Mouse (Mus musculus): ENCODE measurements around the gene Dusp10.

Dusp10 gene

GRCm38 (mm10) chr1:184060828-184061734, 48.0 kb downstream of the Dusp10 start:
- no peak for TF ChIP-seq GATA4 (IDR thresholded peaks at IDR 0.05; ENCODE audit: insufficient replicate concordance, low read length)

DNA sequence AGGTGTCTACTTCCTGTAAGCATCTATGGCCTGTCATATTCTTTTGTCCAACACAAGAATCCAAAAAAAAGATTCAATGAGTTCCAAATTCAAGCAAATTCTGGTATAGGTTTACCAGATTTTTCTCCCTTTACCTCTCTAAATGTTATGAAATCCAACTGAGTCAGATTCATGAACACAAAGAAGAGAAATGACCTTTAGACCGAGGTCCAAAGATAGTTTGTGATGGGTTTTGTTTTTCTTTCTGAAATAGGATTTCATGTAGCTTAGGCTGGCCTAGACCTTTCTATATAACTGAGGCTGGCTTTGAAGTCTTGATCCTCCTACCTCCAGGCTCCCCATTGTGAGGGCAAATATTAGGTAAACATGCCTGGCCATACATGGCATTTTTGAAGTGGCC, 48.8 kb downstream of the Dusp10 start:
- no peak for TF ChIP-seq GATA4 (IDR thresholded peaks at IDR 0.05; ENCODE audit: insufficient replicate concordance, low read length)

DNA sequence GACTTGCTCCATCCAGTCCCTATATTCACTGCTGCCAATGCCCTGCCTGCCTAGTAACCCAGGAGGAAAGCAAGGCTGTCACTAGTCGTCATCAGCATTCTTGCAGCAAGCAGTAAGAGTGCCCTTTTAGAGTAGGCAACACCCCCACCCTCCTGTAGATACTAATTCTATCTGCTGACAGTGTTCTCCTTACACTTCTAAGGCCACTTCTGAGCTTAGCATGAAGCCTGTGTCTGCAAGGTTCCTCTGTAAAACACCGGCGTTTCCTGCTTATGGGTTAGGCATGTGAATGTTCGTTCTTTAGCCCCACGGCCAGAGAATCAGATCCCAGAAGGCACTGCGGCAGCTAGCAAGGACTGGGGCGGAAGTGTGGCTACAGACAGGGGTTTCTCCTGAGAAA, 51.2 kb downstream of the Dusp10 start:
- TF ChIP-seq GATA4 (IDR thresholded peaks at IDR 0.05; ENCODE audit: insufficient replicate concordance, low read length): no peak

- no peak for TF ChIP-seq GATA4 (IDR thresholded peaks at IDR 0.05; ENCODE audit: insufficient replicate concordance, low read length)
These were observed 52.7 kb downstream of the Dusp10 start for GRCm38 (mm10) chr1:184065589-184066361.

GRCm38 (mm10) chr1:184066460-184067287, 53.6 kb downstream of the Dusp10 start:
- TF ChIP-seq GATA4 (IDR thresholded peaks at IDR 0.05; ENCODE audit: insufficient replicate concordance, low read length): no peak

DNA sequence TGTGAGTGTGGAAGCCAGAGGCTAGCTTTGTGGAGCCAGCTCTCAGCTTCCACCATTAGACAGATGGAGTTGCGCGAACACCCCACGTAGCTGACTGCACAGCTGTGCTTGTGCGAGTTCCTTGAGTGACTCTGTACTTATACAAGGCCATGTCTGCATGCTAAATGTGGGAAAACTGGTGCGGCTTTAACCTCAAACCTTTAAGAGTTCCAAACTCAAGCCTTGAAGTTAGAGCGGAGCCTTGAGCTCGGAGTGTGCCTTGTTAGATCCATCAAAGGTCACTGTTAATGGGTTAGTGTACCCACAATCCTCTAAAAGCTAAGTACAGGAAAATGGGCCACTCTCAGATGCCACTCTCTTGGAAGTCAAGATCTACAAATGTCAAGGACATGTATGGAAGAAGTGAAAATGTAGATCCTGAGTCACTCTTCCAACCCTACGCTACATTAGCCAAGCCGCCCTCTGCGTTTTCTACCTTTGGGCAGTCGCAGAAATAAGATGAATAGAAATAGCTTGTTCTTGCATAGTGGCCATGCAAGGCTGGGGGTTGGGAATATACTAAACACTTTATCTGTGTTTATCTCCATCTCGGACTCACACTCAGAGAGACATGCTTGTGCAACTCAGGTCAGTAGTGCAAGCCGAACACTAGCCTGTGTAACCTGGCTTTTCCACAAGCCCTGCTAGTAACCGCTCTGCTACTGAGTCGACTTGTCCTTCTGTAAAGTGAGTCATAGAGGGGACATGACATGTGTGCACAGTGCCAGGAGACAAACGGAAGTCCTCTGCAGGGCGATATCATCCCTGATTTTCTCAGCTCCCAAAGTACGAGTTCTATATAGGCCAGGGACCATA, 54.8 kb downstream of the Dusp10 start:
- no peak for TF ChIP-seq GATA4 (IDR thresholded peaks at IDR 0.05; ENCODE audit: insufficient replicate concordance, low read length)

DNA sequence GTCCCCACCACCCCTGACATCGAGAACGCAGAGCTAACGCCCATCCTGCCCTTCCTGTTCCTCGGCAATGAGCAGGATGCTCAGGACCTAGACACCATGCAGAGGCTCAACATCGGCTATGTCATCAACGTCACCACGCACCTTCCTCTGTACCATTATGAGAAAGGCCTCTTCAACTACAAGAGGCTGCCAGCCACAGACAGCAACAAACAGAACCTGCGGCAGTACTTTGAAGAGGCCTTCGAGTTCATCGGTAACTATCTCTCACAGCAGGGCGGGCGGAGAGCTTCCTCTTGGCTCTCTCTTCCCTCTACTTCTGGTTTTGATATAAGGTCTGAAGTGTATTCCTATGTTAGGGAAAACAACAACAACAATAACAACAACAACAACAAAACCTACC, 55.9 kb downstream of the Dusp10 start:
- TF ChIP-seq GATA4 (IDR thresholded peaks at IDR 0.05; ENCODE audit: insufficient replicate concordance, low read length): no peak

GRCm38 (mm10) chr1:184076065-184076464, 63.0 kb downstream of the Dusp10 start:
- TF ChIP-seq GATA4 (IDR thresholded peaks at IDR 0.05; ENCODE audit: insufficient replicate concordance, low read length): no peak

GRCm38 (mm10) chr1:184076756-184077155, 63.7 kb downstream of the Dusp10 start:
- no peak for TF ChIP-seq GATA4 (IDR thresholded peaks at IDR 0.05; ENCODE audit: insufficient replicate concordance, low read length)

DNA sequence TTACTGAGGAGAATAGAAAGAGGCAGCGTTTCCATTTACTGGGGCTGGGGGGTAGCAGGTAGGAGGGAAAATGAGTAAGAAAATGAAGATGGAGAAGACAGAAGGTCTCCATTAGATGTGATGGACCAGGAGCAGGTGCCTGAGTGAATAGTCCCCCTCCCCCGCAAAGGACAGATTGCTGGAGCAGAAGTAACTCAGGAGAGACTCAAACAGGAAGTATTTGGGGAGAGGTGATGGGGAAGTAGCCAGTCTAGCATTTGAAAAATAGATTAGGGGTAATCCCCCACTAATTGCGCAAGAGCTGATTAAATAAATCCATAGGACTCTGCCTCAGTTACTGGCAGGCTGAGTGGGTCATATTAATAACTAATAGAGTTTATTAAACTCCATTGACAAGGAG, 66.2 kb downstream of the Dusp10 start:
- TF ChIP-seq GATA4 (IDR thresholded peaks at IDR 0.05; ENCODE audit: insufficient replicate concordance, low read length): no peak

DNA sequence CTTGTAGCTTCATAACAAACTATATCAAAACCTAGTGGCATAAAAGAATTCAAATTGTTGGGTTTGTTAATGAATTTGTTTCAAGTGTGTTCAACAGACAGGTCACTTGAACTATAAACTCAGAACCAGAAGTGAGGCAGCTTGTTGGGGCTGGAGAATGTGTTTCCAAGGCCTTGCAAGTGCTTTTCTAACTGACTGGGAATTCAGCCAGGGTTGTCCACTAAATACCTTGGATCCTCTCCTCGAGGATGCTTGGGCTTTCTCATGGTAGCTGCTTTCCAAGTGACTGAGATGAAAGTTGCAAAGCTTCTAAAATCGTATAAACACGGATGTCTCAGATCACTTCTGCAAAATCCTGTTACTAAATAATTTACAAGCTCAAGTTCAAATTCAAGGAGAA, 69.6 kb downstream of the Dusp10 start:
- no peak for TF ChIP-seq GATA4 (IDR thresholded peaks at IDR 0.05; ENCODE audit: insufficient replicate concordance, low read length)

DNA sequence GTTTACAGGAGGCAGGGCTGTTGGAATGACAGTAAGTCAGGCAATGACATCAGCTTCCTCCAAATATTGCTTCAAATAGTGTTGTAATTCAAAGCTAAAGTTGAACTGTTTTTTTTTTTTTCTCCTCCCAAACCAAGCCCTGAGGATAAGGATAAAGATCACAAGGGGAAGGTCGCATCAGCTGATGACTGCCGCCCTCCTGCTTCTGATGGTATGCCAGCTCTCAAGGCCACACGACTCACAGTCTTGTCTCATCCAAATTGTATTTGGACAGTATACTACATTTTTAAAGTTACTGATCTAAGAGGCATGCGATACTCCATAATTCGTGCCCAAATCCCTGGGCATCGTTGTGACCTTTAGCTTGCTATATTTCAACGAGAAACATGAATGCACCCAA, 70.1 kb downstream of the Dusp10 start:
- no peak for TF ChIP-seq GATA4 (IDR thresholded peaks at IDR 0.05; ENCODE audit: insufficient replicate concordance, low read length)

DNA sequence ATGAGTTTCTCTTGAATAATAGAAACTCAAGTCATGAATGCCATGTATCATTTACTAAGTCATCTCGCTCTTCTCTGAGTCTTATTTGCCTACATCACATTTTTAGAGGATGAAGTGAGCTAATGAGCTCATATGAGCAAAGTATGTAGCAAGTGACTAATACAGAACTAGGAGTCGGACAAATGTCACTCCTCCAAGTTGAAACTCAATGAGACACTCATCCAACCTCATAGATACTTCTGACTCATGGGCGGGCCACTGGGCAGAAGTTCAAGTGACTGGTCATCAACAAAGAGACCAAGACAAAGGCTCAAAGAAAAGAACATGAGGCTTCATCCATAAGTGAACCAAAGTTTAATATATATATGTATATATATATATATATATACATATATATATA, 71.9 kb downstream of the Dusp10 start:
- TF ChIP-seq GATA4 (IDR thresholded peaks at IDR 0.05; ENCODE audit: insufficient replicate concordance, low read length): no peak

GRCm38 (mm10) chr1:184090515-184090914, 77.4 kb downstream of the Dusp10 start:
- no peak for TF ChIP-seq GATA4 (IDR thresholded peaks at IDR 0.05; ENCODE audit: insufficient replicate concordance, low read length)

Data from liver, adult (tissue).